In genomic region chr10:118869591-118870001, GRCm38 (mm10) we compare ENCODE assay signal across 8 mouse cellular contexts. TPM values are rescaled to one million over a fixed set of nuclear protein-coding genes. Genes with fewer than 3 reads are reported as not detected.
DNase-seq lines count a peak whose midpoint lies in the region; ATAC-seq and TF ChIP-seq lines count a peak whose summit lies in the region.

No protein-coding gene starts in this region.

- 0 out of 2 replicates have a peak, but pooled peaks cover 4% of the 10 kb centered on the region for H3K9me3 ChIP-seq in forebrain, embryonic 12.5 days
- no peaks in the 10 kb centered on the region for H3K9me3 ChIP-seq in heart, postnatal 0 days (replicated peaks; ENCODE audit: control insufficient read depth, low read length)
- no peaks in the 10 kb centered on the region for H3K9me3 ChIP-seq in liver, postnatal 0 days (ENCODE audit: low read length)
- no peaks in the 10 kb centered on the region for H3K9me3 ChIP-seq in neural tube, embryonic 15.5 days (replicated peaks)

- WGBS in forebrain, embryonic 12.5 days: under 1% methylated on average over 16 of the region's 16 CpGs
- WGBS in heart, postnatal 0 days: 0% methylated on average over 16 of the region's 16 CpGs
- WGBS in liver, postnatal 0 days (ENCODE audit: insufficient replicate concordance): 0% methylated on average over 16 of the region's 16 CpGs
- 0% methylated on average over 16 of the region's 16 CpGs for WGBS in neural tube, embryonic 15.5 days

- H3K27ac ChIP-seq in forebrain, embryonic 12.5 days: peak overlapping the region; percentile 96
- peak overlapping the region; percentile 99 for H3K27ac ChIP-seq in heart, postnatal 0 days (ENCODE audit: low read depth)
- H3K27ac ChIP-seq in liver, postnatal 0 days (ENCODE audit: low read depth): peak overlapping the region; percentile 91
- H3K27ac ChIP-seq in neural tube, embryonic 15.5 days (replicated peaks): peak overlapping the region; percentile 98

- H3K4me3 ChIP-seq in forebrain, embryonic 12.5 days (replicated peaks): peak overlapping the region; percentile 95
- peak overlapping the region; percentile 98 for H3K4me3 ChIP-seq in heart, postnatal 0 days (ENCODE audit: low read depth, low read length)
- H3K4me3 ChIP-seq in liver, postnatal 0 days (ENCODE audit: low read depth, low read length): peak overlapping the region; percentile 94
- peak overlapping the region; percentile 95 for H3K4me3 ChIP-seq in neural tube, embryonic 15.5 days (replicated peaks)

- peak overlapping the region; percentile 92 for H3K4me2 ChIP-seq in forebrain, embryonic 12.5 days
- H3K4me2 ChIP-seq in heart, postnatal 0 days (ENCODE audit: low read depth, low read length): peak overlapping the region; percentile 87
- peak overlapping the region; percentile 97 for H3K4me2 ChIP-seq in liver, postnatal 0 days (ENCODE audit: low read depth, low read length)
- H3K4me2 ChIP-seq in neural tube, embryonic 15.5 days: peak overlapping the region; percentile 97

- no peaks in the 10 kb centered on the region for H3K27me3 ChIP-seq in forebrain, embryonic 12.5 days
- no peaks in the 10 kb centered on the region for H3K27me3 ChIP-seq in heart, postnatal 0 days (ENCODE audit: control insufficient read depth, insufficient read depth, low read length)
- H3K27me3 ChIP-seq in liver, postnatal 0 days (ENCODE audit: insufficient read depth, low read length): no peaks in the 10 kb centered on the region
- H3K27me3 ChIP-seq in neural tube, embryonic 15.5 days (replicated peaks): no peaks in the 10 kb centered on the region

- ATAC-seq in CD4-positive, CD25-positive, alpha-beta regulatory T cell, adult 4 months: peak; percentile 92
- peak; percentile 47 for ATAC-seq in forebrain, embryonic 12.5 days (ENCODE audit: low FRiP score)
- peak; percentile 74 for ATAC-seq in heart, postnatal 0 days (ENCODE audit: insufficient read depth, low read depth)
- ATAC-seq in liver, postnatal 0 days: peak; percentile 68
- peak; percentile 68 for ATAC-seq in neural tube, embryonic 15.5 days (ENCODE audit: low FRiP score)

- peak overlapping the region; percentile 94 for H3K9ac ChIP-seq in forebrain, embryonic 12.5 days
- H3K9ac ChIP-seq in heart, postnatal 0 days (replicated peaks; ENCODE audit: low read depth, low read length): peak overlapping the region; percentile 100
- peak overlapping the region; percentile 67 for H3K9ac ChIP-seq in liver, postnatal 0 days (replicated peaks)
- peak overlapping the region; percentile 79 for H3K9ac ChIP-seq in neural tube, embryonic 15.5 days (replicated peaks)

- TF ChIP-seq EP300 in heart, postnatal 0 days (IDR thresholded peaks at IDR 0.05; ENCODE audit: low read depth): no peak
- no peak for TF ChIP-seq EP300 in liver, postnatal 0 days (IDR thresholded peaks at IDR 0.05; ENCODE audit: low read depth)

- peaks cover 38% of the 10 kb centered on the region for H3K4me1 ChIP-seq in forebrain, embryonic 12.5 days
- peaks cover 23% of the 10 kb centered on the region; the same call in 1 of the 2 replicates for H3K4me1 ChIP-seq in heart, postnatal 0 days (ENCODE audit: control insufficient read depth, insufficient read depth)
- peaks cover 20% of the 10 kb centered on the region for H3K4me1 ChIP-seq in liver, postnatal 0 days (ENCODE audit: insufficient read depth)
- peaks cover 41% of the 10 kb centered on the region for H3K4me1 ChIP-seq in neural tube, embryonic 15.5 days

- peak; percentile 89 for DNase-seq in brain, adult 2 months (ENCODE audit: low read depth, low spot score)
- peak; percentile 87 for DNase-seq in heart, postnatal 0 days (ENCODE audit: low spot score)
- peak; percentile 72 to 84 for DNase-seq in kidney, postnatal 4 days
- DNase-seq in liver, postnatal 0 days: peak; percentile 70
- peak; percentile 61 to 72 for DNase-seq in thymus, adult 18-20 months

- no peak for TF ChIP-seq CTCF in heart, postnatal 0 days (IDR thresholded peaks at IDR 0.05; ENCODE audit: low read depth)
- 0 out of 2 replicates have a peak, but pooled peaks have one; percentile 3 for TF ChIP-seq CTCF in liver, postnatal 0 days (IDR thresholded peaks at IDR 0.05; ENCODE audit: low read depth)

- peaks cover 10% of the 10 kb centered on the region for H3K36me3 ChIP-seq in forebrain, embryonic 12.5 days (replicated peaks)
- peaks cover 10% of the 10 kb centered on the region; the same call in 1 of the 2 replicates for H3K36me3 ChIP-seq in heart, postnatal 0 days (replicated peaks; ENCODE audit: control insufficient read depth, insufficient read depth, low read length)
- peaks cover 5% of the 10 kb centered on the region; the same call in 1 of the 2 replicates for H3K36me3 ChIP-seq in liver, postnatal 0 days (replicated peaks; ENCODE audit: insufficient read depth, low read length)
- H3K36me3 ChIP-seq in neural tube, embryonic 15.5 days: no peaks in the 10 kb centered on the region

RNA-seq across cellular contexts. Expression of gene Dyrk2, which starts 0.4 kb away (rescaled TPM):
- 10 to 100 TPM in 1 of 2 experiments, 1 to 10 TPM in 1; 9.5 to 14.2 TPM for polyA plus RNA-seq in CD4-positive, CD25-positive, alpha-beta regulatory T cell, adult 4 months (2017; shearing (Covaris generic))
- 11.0 and 11.5 TPM in 2 replicates for polyA plus RNA-seq in forebrain, embryonic 12.5 days (2016; fragmentation: Nextera tagmentation; extraction: Ambion mirVana)
- 45.5 and 65.7 TPM in 2 replicates for total RNA-seq in heart, postnatal 0 days (2014; rRNA removed; ENCODE audit: low replicate concordance)
- polyA plus RNA-seq in heart, postnatal 0 days (2015; fragmentation: Nextera tagmentation; extraction: Ambion mirVana): 6.8 and 9.8 TPM in 2 replicates
- 5.7 and 7.3 TPM in 2 replicates for polyA plus RNA-seq in liver, postnatal 0 days (2015; fragmentation: Nextera tagmentation; extraction: Ambion mirVana)
- polyA plus RNA-seq in neural tube, embryonic 15.5 days (2015; fragmentation: Nextera tagmentation; extraction: Ambion mirVana): 11.3 TPM in 2 replicates

Comparison
In these comparisons a context has a peak if more than half of its experiments do, and no peak if none do; other contexts are left out.
1. Peak in every context shown above with its lines: DNase-seq, ATAC-seq, H3K4me3 ChIP-seq and H3K27ac ChIP-seq.